ENCODE assay signal across 7 mouse cellular contexts in genomic region chr1:156230339-156231089, GRCm38 (mm10). TPM values are rescaled to one million over a fixed set of nuclear protein-coding genes. Genes with fewer than 3 reads are reported as not detected.
DNase-seq lines count a peak whose midpoint lies in the region; ATAC-seq and TF ChIP-seq lines count a peak whose summit lies in the region.

No protein-coding gene starts in this region.

- no peak overlapping the region for H3K9ac ChIP-seq in forebrain, embryonic 12.5 days

- intact Hi-C loops in heart, postnatal 14 days (cut with DNase I), result no loop called here

- 49% methylated on average over 9 of the region's 9 CpGs for WGBS in forebrain, embryonic 12.5 days

- TF ChIP-seq POLR2A in brain, embryonic 14.5 days (IDR thresholded peaks at IDR 0.05; ENCODE audit: borderline replicate concordance, extremely low read depth, insufficient read depth, insufficient read length, poor library complexity, severe bottlenecking), result no peak

- H3K4me3 ChIP-seq in forebrain, embryonic 12.5 days (replicated peaks), result no peak overlapping the region

- DNase-seq in brain, embryonic 14.5 days (ENCODE audit: low read depth), result peak; percentile 75
- peak; percentile 45 to 69 for DNase-seq in heart, postnatal 14 days
- DNase-seq in mesoderm, embryonic 11.5 days (ENCODE audit: low read depth, low spot score), result peak; percentile 86
- DNase-seq in Muller cell, postnatal 12 days (ENCODE audit: inconsistent ontology term), result no peak
- no peak for DNase-seq in left cerebral cortex, adult 9 months (ENCODE audit: low spot score in 2 of 2)

- TF ChIP-seq CTCF in brain, embryonic 14.5 days (IDR thresholded peaks at IDR 0.05; ENCODE audit: borderline replicate concordance, extremely low read depth, insufficient read depth, insufficient read length), result no peak

- peaks cover 6% of the 10 kb centered on the region; the same call in 1 of the 2 replicates for H3K4me1 ChIP-seq in forebrain, embryonic 12.5 days

- no peaks in the 10 kb centered on the region for H3K27me3 ChIP-seq in forebrain, embryonic 12.5 days

- no peaks in the 10 kb centered on the region for H3K36me3 ChIP-seq in forebrain, embryonic 12.5 days (replicated peaks)

- ATAC-seq in forebrain, embryonic 12.5 days (ENCODE audit: low FRiP score), result no peak
- ATAC-seq in CD4-positive, CD25-positive, alpha-beta regulatory T cell, adult 4 months, result no peak

- no peaks in the 10 kb centered on the region for H3K9me3 ChIP-seq in forebrain, embryonic 12.5 days

- no peak overlapping the region for H3K4me2 ChIP-seq in forebrain, embryonic 12.5 days

- 0 out of 2 replicates have a peak overlapping the region, but pooled peaks have one; percentile 25 for H3K27ac ChIP-seq in forebrain, embryonic 12.5 days

RNA-seq across cellular contexts. Expression of gene Fam163a, which starts 25.7 kb away (rescaled TPM):
- 1.7 and 4.0 TPM in 2 replicates for polyA plus RNA-seq in brain, embryonic 14.5 days (2012; rRNA removed)
- 2.7 and 3.7 TPM in 2 replicates for polyA plus RNA-seq in forebrain, embryonic 12.5 days (2016; fragmentation: Nextera tagmentation; extraction: Ambion mirVana)
- under 1 TPM; 0.07 to 0.19 TPM for total RNA-seq in heart, postnatal 14 days (2021)
- polyA plus RNA-seq in CD4-positive, CD25-positive, alpha-beta regulatory T cell, adult 4 months (2017; shearing (Covaris generic)), result not detected

Comparison
In these comparisons a context has a peak if more than half of its experiments do, and no peak if none do; other contexts are left out.
1. DNase-seq: peak in brain, embryonic 14.5 days (single experiment), heart, postnatal 14 days (2 of 2) and mesoderm, embryonic 11.5 days (single experiment); none in Muller cell, postnatal 12 days (single experiment) and left cerebral cortex, adult 9 months (0 of 2).